Mouse (Mus musculus) C2C12 (cell line): ENCODE results near the gene Pomt2.

Experiments
- CTCF ChIP-seq: IDR thresholded peaks from one replicate; pipeline ENCODE4 v1.5.1; 2011; ENCODE audit not compliant: control insufficient read depth, insufficient read depth, insufficient read length
- MAX ChIP-seq: IDR thresholded peaks from one replicate; pipeline ENCODE4 v1.6.1; 2011; ENCODE audit warnings: mild to moderate bottlenecking, control low read depth
- MYOD1 ChIP-seq: IDR thresholded peaks from one replicate; pipeline ENCODE4 v1.6.1; 2011; ENCODE audit warnings: low read depth; ENCODE audit not compliant: control insufficient read depth, insufficient read length
- MYOG ChIP-seq: IDR thresholded peaks from one replicate; pipeline ENCODE4 v1.6.1; 2011; ENCODE audit not compliant: control insufficient read depth, insufficient read length; ENCODE audit errors: extremely low read depth

GRCm38 (mm10) chr12:87137439-87138341, 10.1 kb downstream of the Pomt2 start:
- TF ChIP-seq CTCF (no peak), MYOG (no peak), MAX (no peak), MYOD1 (no peak)
